ENCODE assay signal across 14 mouse cellular contexts in genomic region chr7:6189542-6189941, GRCm38 (mm10). TPM values are rescaled to one million over a fixed set of nuclear protein-coding genes. Genes with fewer than 3 reads are reported as not detected.
A peak's percentile ranks its signal among the peaks of the same experiment; 100 is the strongest.
DNase-seq lines count a peak whose midpoint lies in the region; ATAC-seq and TF ChIP-seq lines count a peak whose summit lies in the region.
"Had no signal": no experiment of that assay in that cellular context is flagged by ENCODE, and none has a peak within 500 bp of the region (broad histone marks: within the 10 kb centered on the region; RNA-seq: fewer than 3 reads in every experiment).

No protein-coding gene starts in this region.

- TF ChIP-seq EP300 in lung, postnatal 0 days (IDR thresholded peaks at IDR 0.05): no peak

- H3K4me1 ChIP-seq in lung, postnatal 0 days (ENCODE audit: insufficient read depth, low read depth, low read length): no peaks in the 10 kb centered on the region
- H3K4me1 ChIP-seq in testis, adult 2 months (ENCODE audit: control insufficient read depth, insufficient read depth, low read length): peaks cover 15% of the 10 kb centered on the region
- H3K4me1 ChIP-seq: neural tube, embryonic 13.5 days had no signal

- H3K27ac ChIP-seq in lung, postnatal 0 days (ENCODE audit: low read length): no peak overlapping the region
- no peak overlapping the region for H3K27ac ChIP-seq in testis, adult 2 months (ENCODE audit: control insufficient read depth, insufficient read depth, low read depth, low read length)
- H3K27ac ChIP-seq: macrophage; neural tube, embryonic 13.5 days had no signal

- WGBS in lung, postnatal 0 days: 58% methylated on average over 43 of the region's 45 CpGs

- no peak for TF ChIP-seq POLR2A in testis, adult 2 months (IDR thresholded peaks at IDR 0.05; ENCODE audit: control insufficient read depth, low read depth, low read length)

- intact Hi-C loops in heart, postnatal 36 days (cut with DNase I): no loop called here

- 0 out of 2 replicates have a peak, but pooled peaks cover 21% of the 10 kb centered on the region for H3K36me3 ChIP-seq in lung, postnatal 0 days (ENCODE audit: insufficient read depth, low read length)
- no peaks in the 10 kb centered on the region for H3K36me3 ChIP-seq in testis, adult 2 months (ENCODE audit: control insufficient read depth, insufficient read depth, low read length)

- no peak overlapping the region for H3K9ac ChIP-seq in lung, postnatal 0 days (replicated peaks; ENCODE audit: low read depth)
- H3K9ac ChIP-seq: neural tube, embryonic 13.5 days had no signal

- H3K4me2 ChIP-seq in lung, postnatal 0 days (replicated peaks; ENCODE audit: low read depth, low read length): no peak overlapping the region
- H3K4me2 ChIP-seq: neural tube, embryonic 13.5 days had no signal

- DNase-seq in heart, adult 11 months: peak; percentile 84
- DNase-seq in heart, postnatal 36 days: no peak
- no peak for DNase-seq in lung, postnatal 0 days (ENCODE audit: low spot score)
- no peak for DNase-seq in lung, adult 18-20 months
- peak; percentile 17 for DNase-seq in heart, postnatal 4 days
- no peak for DNase-seq in urinary bladder, postnatal 36 days (ENCODE audit: low spot score in 2 of 2)
- DNase-seq: spleen, adult 18-20 months had no signal

- H3K4me3 ChIP-seq in lung, postnatal 0 days (ENCODE audit: low read depth, low read length): no peak overlapping the region
- H3K4me3 ChIP-seq in testis, adult 2 months (ENCODE audit: control insufficient read depth, low read depth, low read length): peak overlapping the region; percentile 59
- H3K4me3 ChIP-seq: neural tube, embryonic 13.5 days had no signal

- TF ChIP-seq CTCF in lung, postnatal 0 days (IDR thresholded peaks at IDR 0.05): peak; percentile 47
- no peak for TF ChIP-seq CTCF in testis, adult 2 months (IDR thresholded peaks at IDR 0.05; ENCODE audit: control insufficient read depth, insufficient read depth, insufficient replicate concordance, low read depth, low read length)

- ATAC-seq in lung, postnatal 0 days: no peak
- no peak for ATAC-seq in granulocyte monocyte progenitor cell, adult 5-6 weeks (replicated peaks; ENCODE audit: poor library complexity, severe bottlenecking)

- H3K9me3 ChIP-seq in lung, postnatal 0 days (ENCODE audit: low read length): no peaks in the 10 kb centered on the region
- H3K9me3 ChIP-seq: neural tube, embryonic 13.5 days had no signal

- H3K27me3 ChIP-seq in lung, postnatal 0 days (replicated peaks; ENCODE audit: insufficient read depth, low read length): no peaks in the 10 kb centered on the region
- no peaks in the 10 kb centered on the region for H3K27me3 ChIP-seq in testis, adult 2 months (ENCODE audit: control insufficient read depth, insufficient read depth, low read length)
- H3K27me3 ChIP-seq: CH12.LX; neural tube, embryonic 13.5 days had no signal

RNA-seq across cellular contexts. Expression of gene Galp, which starts 7.3 kb away (rescaled TPM):
- not detected for total RNA-seq in heart, postnatal 36 days (2021)
- not detected in 2 replicates for polyA plus RNA-seq in lung, postnatal 0 days (2015; fragmentation: Nextera tagmentation; extraction: Ambion mirVana)
- not detected for total RNA-seq in heart, postnatal 4 days (2021)
- polyA plus RNA-seq in testis, adult 2 months (2012; rRNA removed): not detected in 2 replicates
- total RNA-seq in granulocyte monocyte progenitor cell, adult 5-6 weeks (2014; fragmentation: Nextera tagmentation): not detected in 2 replicates
- not detected in 2 replicates for total RNA-seq in granulocyte monocyte progenitor cell, adult 5-6 weeks (2017)
- total RNA-seq: CH12.LX; hematopoietic stem cell, adult 5-6 weeks; left cerebral cortex, postnatal 14 days had no signal
- polyA plus RNA-seq: macrophage; neural tube, embryonic 13.5 days had no signal

RNA-seq across cellular contexts. Expression of gene Zfp444, which starts 17.5 kb away (rescaled TPM):
- total RNA-seq in heart, postnatal 36 days (2021): 10 to 100 TPM in 1 of 2 experiments, 1 to 10 TPM in 1; 9.4 to 11.4 TPM
- polyA plus RNA-seq in lung, postnatal 0 days (2015; fragmentation: Nextera tagmentation; extraction: Ambion mirVana): 41.1 and 42.9 TPM in 2 replicates
- total RNA-seq in heart, postnatal 4 days (2021): 10 to 100 TPM; 11.8 to 15.2 TPM
- polyA plus RNA-seq in testis, adult 2 months (2012; rRNA removed): 20.3 and 21.6 TPM in 2 replicates
- total RNA-seq in granulocyte monocyte progenitor cell, adult 5-6 weeks (2014; fragmentation: Nextera tagmentation): 11.6 and 14.7 TPM in 2 replicates
- 20.1 and 23.3 TPM in 2 replicates for total RNA-seq in granulocyte monocyte progenitor cell, adult 5-6 weeks (2017)

RNA-seq across cellular contexts. Expression of gene Zscan5b, which starts 32.5 kb away (rescaled TPM):
- total RNA-seq in heart, postnatal 36 days (2021): not detected
- polyA plus RNA-seq in lung, postnatal 0 days (2015; fragmentation: Nextera tagmentation; extraction: Ambion mirVana): not detected in 2 replicates
- not detected for total RNA-seq in heart, postnatal 4 days (2021)
- polyA plus RNA-seq in testis, adult 2 months (2012; rRNA removed): 2.5 and 2.6 TPM in 2 replicates
- total RNA-seq in granulocyte monocyte progenitor cell, adult 5-6 weeks (2014; fragmentation: Nextera tagmentation): not detected in 2 replicates
- not detected in 2 replicates for total RNA-seq in granulocyte monocyte progenitor cell, adult 5-6 weeks (2017)
- total RNA-seq: CH12.LX; hematopoietic stem cell, adult 5-6 weeks; left cerebral cortex, postnatal 14 days had no signal
- polyA plus RNA-seq: macrophage; neural tube, embryonic 13.5 days had no signal

RNA-seq across cellular contexts. Expression of gene Zfp787, which starts 33.7 kb away (rescaled TPM):
- 10 to 100 TPM; 30.2 to 34.0 TPM for total RNA-seq in heart, postnatal 36 days (2021)
- polyA plus RNA-seq in lung, postnatal 0 days (2015; fragmentation: Nextera tagmentation; extraction: Ambion mirVana): 29.5 and 47.4 TPM in 2 replicates
- 10 to 100 TPM; 43.4 to 50.3 TPM for total RNA-seq in heart, postnatal 4 days (2021)
- 41.0 and 45.8 TPM in 2 replicates for polyA plus RNA-seq in testis, adult 2 months (2012; rRNA removed)
- total RNA-seq in granulocyte monocyte progenitor cell, adult 5-6 weeks (2014; fragmentation: Nextera tagmentation): 22.6 and 23.7 TPM in 2 replicates
- 20.2 and 32.4 TPM in 2 replicates for total RNA-seq in granulocyte monocyte progenitor cell, adult 5-6 weeks (2017)

Comparison
In these comparisons a context has a peak if more than half of its experiments do, and no peak if none do; other contexts are left out.
1. DNase-seq: peak in heart, adult 11 months (single experiment) and heart, postnatal 4 days (single experiment); none in heart, postnatal 36 days (0 of 2), lung, postnatal 0 days (single experiment), lung, adult 18-20 months (0 of 2) and urinary bladder, postnatal 36 days (0 of 2).